Mouse (Mus musculus): ENCODE data around the gene Tekt1. TPM values are rescaled to one million over a fixed set of nuclear protein-coding genes. Genes with fewer than 3 reads are reported as not detected.

Tekt1 gene
- polyA plus RNA-seq, 1 experiment from 2014 or later: 5.3 TPM

GRCm38 (mm10) chr11:72401068-72401467 lies 38.8 kb upstream of the Tekt1 start:
- no peaks in the 10 kb centered on the region for H3K27me3 ChIP-seq (ENCODE audit: poor library complexity, severe bottlenecking)
- no peak for DNase-seq (ENCODE audit: extremely low spot score, low spot score)
- H3K9me3 ChIP-seq: no peaks in the 10 kb centered on the region
- H3K27ac ChIP-seq: no peak overlapping the region; the same call in 1 of the 2 replicates
- peaks cover 15% of the 10 kb centered on the region for H3K36me3 ChIP-seq (replicated peaks)
- WGBS: 90% methylated on average over 12 of the region's 12 CpGs
- H3K4me3 ChIP-seq: no peak overlapping the region
- peaks cover 22% of the 10 kb centered on the region for H3K4me1 ChIP-seq

GRCm38 (mm10) chr11:72397811-72398525 lies 35.7 kb upstream of the Tekt1 start:
- 87% methylated on average over 8 of the region's 8 CpGs for WGBS
- DNase-seq (ENCODE audit: extremely low spot score, low spot score): no peak
- H3K27ac ChIP-seq: no peak overlapping the region
- H3K4me1 ChIP-seq: peaks cover 17% of the 10 kb centered on the region
- H3K4me3 ChIP-seq: no peak overlapping the region
- no peaks in the 10 kb centered on the region for H3K27me3 ChIP-seq (ENCODE audit: poor library complexity, severe bottlenecking)
- peaks cover 15% of the 10 kb centered on the region for H3K36me3 ChIP-seq (replicated peaks)
- H3K9me3 ChIP-seq: no peaks in the 10 kb centered on the region

- no peak for DNase-seq (ENCODE audit: extremely low spot score, low spot score)
- no peak overlapping the region for H3K4me3 ChIP-seq
- peaks cover 15% of the 10 kb centered on the region for H3K36me3 ChIP-seq (replicated peaks)
- whole genome bisulfite sequencing: 90% methylated on average over 10 of the region's 10 CpGs
- no peaks in the 10 kb centered on the region for H3K27me3 ChIP-seq (ENCODE audit: poor library complexity, severe bottlenecking)
- H3K9me3 ChIP-seq: no peaks in the 10 kb centered on the region
- H3K4me1 ChIP-seq: peaks cover 14% of the 10 kb centered on the region
- H3K27ac ChIP-seq: no peak overlapping the region
These were observed 34.8 kb upstream of the Tekt1 start for GRCm38 (mm10) chr11:72397072-72397471.

GRCm38 (mm10) chr11:72396621-72397020 lies 34.4 kb upstream of the Tekt1 start:
- 91% methylated on average over 7 of the region's 7 CpGs for WGBS
- DNase-seq (ENCODE audit: extremely low spot score, low spot score): no peak
- Histone ChIP-seq H3K4me3 (no peak overlapping the region), H3K4me1 (peaks cover 10% of the 10 kb centered on the region), H3K36me3 (replicated peaks) (peaks cover 15% of the 10 kb centered on the region), H3K27me3 (ENCODE audit: poor library complexity, severe bottlenecking) (no peaks in the 10 kb centered on the region), H3K27ac (no peak overlapping the region), H3K9me3 (no peaks in the 10 kb centered on the region)

GRCm38 (mm10) chr11:72395652-72396051 lies 33.4 kb upstream of the Tekt1 start:
- Histone ChIP-seq H3K36me3 (replicated peaks) (peaks cover 12% of the 10 kb centered on the region), H3K4me1 (no peaks in the 10 kb centered on the region), H3K4me3 (no peak overlapping the region), H3K9me3 (no peaks in the 10 kb centered on the region), H3K27ac (no peak overlapping the region), H3K27me3 (ENCODE audit: poor library complexity, severe bottlenecking) (no peaks in the 10 kb centered on the region)
- WGBS: 89% methylated on average over 6 of the region's 6 CpGs
- no peak for DNase-seq (ENCODE audit: extremely low spot score, low spot score)

- no peaks in the 10 kb centered on the region for H3K27me3 ChIP-seq (ENCODE audit: poor library complexity, severe bottlenecking)
- no peaks in the 10 kb centered on the region for H3K9me3 ChIP-seq
- H3K36me3 ChIP-seq (replicated peaks): peaks cover 2% of the 10 kb centered on the region
- WGBS: 86% methylated on average over 2 of the region's 2 CpGs
- no peak for DNase-seq (ENCODE audit: extremely low spot score, low spot score)
- no peak overlapping the region for H3K4me3 ChIP-seq
- H3K4me1 ChIP-seq: no peaks in the 10 kb centered on the region
- no peak overlapping the region for H3K27ac ChIP-seq
These were observed 32.5 kb upstream of the Tekt1 start for GRCm38 (mm10) chr11:72394694-72395093.

- Histone ChIP-seq H3K4me1 (no peaks in the 10 kb centered on the region), H3K4me3 (no peak overlapping the region), H3K27ac (no peak overlapping the region), H3K36me3 (replicated peaks) (no peaks in the 10 kb centered on the region), H3K27me3 (ENCODE audit: poor library complexity, severe bottlenecking) (no peaks in the 10 kb centered on the region), H3K9me3 (no peaks in the 10 kb centered on the region)
- WGBS: 74% methylated on average over 5 of the region's 5 CpGs
- DNase-seq (ENCODE audit: extremely low spot score, low spot score): no peak
These were observed 31.4 kb upstream of the Tekt1 start for GRCm38 (mm10) chr11:72393669-72394068.

GRCm38 (mm10) chr11:72393243-72393642 lies 31.0 kb upstream of the Tekt1 start:
- H3K9me3 ChIP-seq: no peaks in the 10 kb centered on the region
- 94% methylated on average over 3 of the region's 3 CpGs for WGBS
- H3K4me3 ChIP-seq: no peak overlapping the region
- H3K27ac ChIP-seq: no peak overlapping the region
- H3K27me3 ChIP-seq (ENCODE audit: poor library complexity, severe bottlenecking): no peaks in the 10 kb centered on the region
- no peak for DNase-seq (ENCODE audit: extremely low spot score, low spot score)
- H3K36me3 ChIP-seq (replicated peaks): no peaks in the 10 kb centered on the region
- no peaks in the 10 kb centered on the region for H3K4me1 ChIP-seq

GRCm38 (mm10) chr11:72391181-72391580 lies 28.9 kb upstream of the Tekt1 start:
- Histone ChIP-seq H3K4me1 (no peaks in the 10 kb centered on the region), H3K36me3 (replicated peaks) (no peaks in the 10 kb centered on the region), H3K27me3 (ENCODE audit: poor library complexity, severe bottlenecking) (no peaks in the 10 kb centered on the region), H3K4me3 (no peak overlapping the region), H3K9me3 (no peaks in the 10 kb centered on the region), H3K27ac (no peak overlapping the region)
- WGBS: 94% methylated on average over 13 of the region's 13 CpGs
- no peak for DNase-seq (ENCODE audit: extremely low spot score, low spot score)

- 89% methylated on average over 7 of the region's 7 CpGs for WGBS
- Histone ChIP-seq H3K27ac (no peak overlapping the region), H3K9me3 (no peaks in the 10 kb centered on the region)
These were observed 27.3 kb upstream of the Tekt1 start for GRCm38 (mm10) chr11:72389407-72390142.

GRCm38 (mm10) chr11:72388113-72388529 lies 25.9 kb upstream of the Tekt1 start:
- WGBS: 94% methylated on average over 6 of the region's 6 CpGs
- H3K4me1 ChIP-seq: no peaks in the 10 kb centered on the region

More at GRCm38 (mm10) chr11:72389407-72390142, 27.3 kb upstream of the Tekt1 start:
- Histone ChIP-seq H3K4me3 (no peak overlapping the region), H3K4me1 (no peaks in the 10 kb centered on the region), H3K27me3 (ENCODE audit: poor library complexity, severe bottlenecking) (no peaks in the 10 kb centered on the region), H3K36me3 (replicated peaks) (no peaks in the 10 kb centered on the region)
- DNase-seq (ENCODE audit: extremely low spot score, low spot score): no peak

GRCm38 (mm10) chr11:72379351-72379750 lies 17.1 kb upstream of the Tekt1 start:
- WGBS: 84% methylated on average over 4 of the region's 4 CpGs
- H3K27ac ChIP-seq: no peak overlapping the region
- no peaks in the 10 kb centered on the region for H3K27me3 ChIP-seq (ENCODE audit: poor library complexity, severe bottlenecking)
- H3K4me1 ChIP-seq: 0 out of 2 replicates have a peak, but pooled peaks cover 4% of the 10 kb centered on the region
- no peak overlapping the region for H3K4me3 ChIP-seq
- H3K36me3 ChIP-seq (replicated peaks): no peaks in the 10 kb centered on the region
- no peak for DNase-seq (ENCODE audit: extremely low spot score, low spot score)
- H3K9me3 ChIP-seq: no peaks in the 10 kb centered on the region

More at GRCm38 (mm10) chr11:72388113-72388529, 25.9 kb upstream of the Tekt1 start:
- Histone ChIP-seq H3K9me3 (no peaks in the 10 kb centered on the region), H3K27ac (no peak overlapping the region), H3K36me3 (replicated peaks) (no peaks in the 10 kb centered on the region), H3K27me3 (ENCODE audit: poor library complexity, severe bottlenecking) (no peaks in the 10 kb centered on the region), H3K4me3 (no peak overlapping the region)
- DNase-seq (ENCODE audit: extremely low spot score, low spot score): no peak

GRCm38 (mm10) chr11:72378222-72378621 lies 16.0 kb upstream of the Tekt1 start:
- DNase-seq (ENCODE audit: extremely low spot score, low spot score): no peak

More at GRCm38 (mm10) chr11:72378222-72378621, 16.0 kb upstream of the Tekt1 start:
- WGBS: 75% methylated on average over 7 of the region's 7 CpGs
- 0 out of 2 replicates have a peak, but pooled peaks cover 4% of the 10 kb centered on the region for H3K4me1 ChIP-seq
- no peak overlapping the region for H3K27ac ChIP-seq
- no peaks in the 10 kb centered on the region; the same call in 1 of the 2 replicates for H3K9me3 ChIP-seq
- no peaks in the 10 kb centered on the region for H3K27me3 ChIP-seq (ENCODE audit: poor library complexity, severe bottlenecking)
- H3K36me3 ChIP-seq (replicated peaks): no peaks in the 10 kb centered on the region
- no peak overlapping the region for H3K4me3 ChIP-seq
